Mouse (Mus musculus) olfactory bulb, adult 2 months (tissue): Measurements from ENCODE around the gene Usp54.

Experiments
- CTCF ChIP-seq: fragments of 200-500 bp; IDR thresholded peaks from 2 replicates; pipeline ENCODE4 v1.5.1; 2012; ENCODE audit warnings: low read depth, mild to moderate bottlenecking, low read length, moderate library complexity; ENCODE audit not compliant: insufficient read depth
- POLR2A ChIP-seq: fragments of 200-500 bp; IDR thresholded peaks from 2 replicates; pipeline ENCODE4 v1.6.1; 2012; ENCODE audit warnings: mild to moderate bottlenecking, low read depth, low read length, moderate library complexity; ENCODE audit not compliant: insufficient read depth

DNA sequence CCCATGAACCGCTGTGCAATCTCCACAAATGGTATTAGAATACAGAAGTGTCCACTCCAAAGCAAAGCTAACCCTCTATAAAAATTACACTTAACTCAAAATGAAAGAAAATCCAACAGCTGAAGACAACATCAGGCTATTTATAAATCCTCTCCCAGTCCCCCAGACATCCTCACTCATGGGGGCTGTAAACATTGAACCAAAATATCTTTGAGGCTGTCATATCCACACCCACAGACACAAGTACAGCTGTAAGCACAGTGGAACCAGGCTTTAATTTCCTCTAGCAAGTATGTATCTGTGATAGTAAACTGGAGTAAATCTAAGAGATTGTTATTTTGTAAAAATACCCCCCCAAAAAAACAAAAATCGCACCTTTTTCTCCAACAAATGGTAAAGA, 120.7 kb downstream of the Usp54 start:
- TF ChIP-seq CTCF (no peak), POLR2A (no peak)
